Mouse (Mus musculus) layer of hippocampus, adult 18-20 months (tissue): Measurements from ENCODE around the gene Cd81. TPM values are rescaled to one million over a fixed set of nuclear protein-coding genes. Genes with fewer than 3 reads are reported as not detected.

Experiments
- DNase-seq, 2 experiments: peaks; one replicate each; pipeline ENCODE4 v3.0.0; 2022; ENCODE audit warnings: low spot score in 2 of 2
- total RNA-seq, 2 experiments: library from RNA; stranded (reverse); gene quantifications; 2 replicates each; pipeline ENCODE4 v1.2.3; 2021

Cd81 gene
- total RNA-seq, 2 experiments from 2014 or later = 459 to 481 TPM

DNA sequence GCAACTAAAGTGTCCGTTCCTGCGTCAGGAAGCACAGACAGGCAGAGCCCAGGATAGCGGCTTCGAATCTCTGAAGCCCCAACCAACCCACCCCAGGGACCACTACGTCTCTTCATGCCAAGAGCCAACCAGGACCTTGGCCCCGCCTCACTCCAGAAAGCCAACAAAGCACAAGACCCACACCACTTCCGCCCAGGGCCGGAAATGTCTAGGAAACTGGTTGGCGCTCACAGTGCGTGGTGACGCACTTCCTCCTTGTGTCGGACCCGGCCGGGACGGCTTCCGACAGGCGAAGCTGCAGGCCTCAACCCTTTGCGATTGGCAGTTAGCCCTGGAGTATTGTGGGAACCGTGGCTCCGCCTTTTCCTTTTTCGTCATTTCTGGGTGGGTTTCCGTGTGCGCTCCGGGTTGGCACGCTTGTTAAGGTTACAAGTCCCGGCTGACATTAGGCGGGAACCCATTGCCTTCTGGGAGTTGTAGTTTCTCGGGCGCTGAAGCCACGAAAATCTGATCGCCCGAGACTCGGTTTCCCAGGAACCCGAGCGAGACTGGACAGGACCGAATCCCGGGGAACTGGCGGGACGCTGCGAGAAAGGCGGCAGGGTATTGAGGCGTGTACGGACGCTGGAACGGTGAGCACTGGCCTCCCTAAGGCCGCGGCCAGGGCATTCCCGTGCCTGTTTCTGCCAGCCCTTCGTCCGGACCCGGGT, 16.5 kb downstream of the Cd81 start, which contains the start of gene Tssc4:
Tssc4 (plus strand) TSS at position 368 of the 710 bp plus-strand sequence.
- DNase-seq = peak; percentile 99 to 100

DNA sequence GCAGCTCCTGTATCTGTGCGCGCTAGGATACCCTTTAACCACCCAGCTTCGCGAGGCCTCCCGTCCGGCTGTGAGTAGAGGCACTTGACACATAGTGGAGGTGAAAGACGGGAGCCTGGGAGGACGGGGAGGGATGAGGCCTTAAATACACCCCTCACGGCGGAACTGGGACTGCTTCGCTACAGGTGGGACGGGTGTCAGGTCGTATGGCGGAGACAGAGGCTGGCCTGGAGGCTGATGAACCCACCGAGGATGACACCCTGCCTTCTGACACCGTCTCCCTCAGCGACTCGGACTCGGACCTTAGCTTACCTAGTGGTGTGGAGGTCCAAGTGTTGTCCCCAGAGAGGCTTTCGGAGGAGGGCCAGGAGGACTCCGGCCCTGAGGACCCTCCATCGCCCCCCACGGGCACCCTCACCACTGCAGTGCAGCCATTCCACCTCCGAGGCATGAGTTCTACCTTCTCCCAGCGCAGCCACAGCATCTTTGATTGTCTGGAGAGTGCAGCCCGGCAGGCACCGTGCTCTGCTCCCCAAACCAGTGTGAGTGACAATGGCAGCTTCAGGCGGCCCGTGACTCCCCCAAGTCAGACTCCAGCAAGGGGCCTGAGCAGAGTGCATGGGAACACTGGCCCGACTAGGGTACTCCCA, 17.3 kb downstream of the Cd81 start:
- no peak for DNase-seq

DNA sequence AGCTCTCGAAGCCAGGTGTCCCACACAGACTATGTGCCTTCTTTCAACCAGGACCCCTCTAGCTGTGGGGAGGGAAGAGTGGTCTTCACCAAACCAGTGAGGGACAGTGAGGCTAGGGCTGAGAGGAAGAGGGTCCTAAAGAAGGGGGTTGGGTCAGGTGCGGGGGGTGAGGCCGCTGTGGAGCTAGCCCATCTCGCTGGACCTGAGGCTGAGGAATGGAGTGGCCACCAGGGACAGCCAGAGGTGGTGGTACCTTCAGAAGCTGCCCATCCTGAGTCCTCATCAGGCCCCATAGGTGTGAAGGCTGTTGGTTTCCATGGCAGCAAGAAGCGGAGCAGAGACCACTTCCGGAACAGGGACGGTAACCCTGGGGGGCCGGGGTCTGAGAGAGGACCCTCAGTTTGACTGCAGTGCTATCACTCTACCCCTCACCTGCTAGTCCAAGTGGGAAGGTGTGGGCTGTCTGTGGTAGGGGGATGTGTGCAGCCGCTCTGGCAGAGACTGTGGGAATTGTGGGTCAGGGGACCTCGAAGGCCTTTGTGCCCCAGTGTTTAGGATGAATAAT, 18.0 kb downstream of the Cd81 start:
- DNase-seq = no peak

GRCm38 (mm10) chr7:143072605-143073004, 20.1 kb downstream of the Cd81 start:
- no peak for DNase-seq

DNA sequence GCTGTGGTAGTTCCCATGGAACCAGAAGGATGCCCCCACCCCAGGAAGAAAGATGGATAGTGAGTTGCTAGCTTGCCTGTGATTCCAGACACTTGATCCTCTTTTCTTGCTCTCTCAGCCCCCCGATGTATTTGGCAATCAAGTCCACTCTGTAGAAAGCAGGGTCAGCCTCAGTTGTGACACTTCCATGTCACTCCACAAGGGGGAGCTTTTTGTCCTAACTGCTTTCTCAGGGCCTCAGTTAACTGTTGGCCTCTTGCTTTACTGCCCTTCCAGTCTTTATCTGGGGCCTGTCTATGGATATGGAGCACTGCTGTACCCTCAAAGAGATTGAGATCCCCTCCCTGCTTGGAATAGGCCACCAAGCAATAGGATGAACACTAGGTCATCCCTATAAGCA, 20.5 kb downstream of the Cd81 start:
- DNase-seq = peak in 1 of 2 experiments; percentile 54

DNA sequence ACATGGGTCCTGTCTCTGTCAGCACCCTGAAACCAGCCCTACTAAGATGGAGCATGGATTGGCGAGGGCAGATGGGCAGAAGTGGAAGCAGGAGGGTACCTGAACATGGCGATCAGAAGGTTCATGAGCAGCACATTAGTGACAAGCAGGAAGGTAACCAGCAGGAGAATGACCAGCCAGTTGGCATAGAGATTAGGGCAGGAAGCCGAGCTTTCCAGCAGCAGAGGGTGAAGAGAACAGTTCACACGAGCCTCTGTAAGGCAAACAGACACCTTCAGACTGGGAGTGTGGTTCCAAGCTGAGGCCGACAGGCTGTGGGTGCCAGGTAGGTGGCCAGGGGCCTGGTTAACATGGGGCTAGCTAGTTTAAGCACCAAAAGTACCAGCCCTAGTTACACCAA, 22.9 kb downstream of the Cd81 start:
- no peak for DNase-seq

GRCm38 (mm10) chr7:143077351-143077750, 24.8 kb downstream of the Cd81 start:
- DNase-seq = no peak

DNA sequence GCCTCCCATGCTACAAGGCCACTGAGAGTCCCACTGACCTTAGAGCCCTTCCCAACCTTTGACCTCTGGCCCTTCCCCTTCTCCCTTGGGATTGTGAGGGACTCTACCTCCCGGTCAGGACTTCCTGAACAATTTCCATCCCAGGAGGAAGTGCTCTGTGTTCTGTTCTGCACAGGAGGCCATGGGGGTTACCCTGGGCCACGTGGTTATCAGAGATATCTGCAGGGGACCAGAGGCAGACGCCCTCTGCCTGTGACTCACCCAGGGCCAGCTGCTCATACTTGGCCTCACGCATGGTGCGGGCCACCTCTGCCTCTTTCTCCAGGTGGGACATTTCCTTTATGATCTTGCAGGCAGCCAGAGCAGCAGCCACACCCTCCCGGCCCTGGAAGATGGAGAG, 29.5 kb downstream of the Cd81 start:
- DNase-seq = no peak

- no peak for DNase-seq
Observed at GRCm38 (mm10) chr7:143083708-143084107, 31.2 kb downstream of the Cd81 start.

- DNase-seq = peak in 1 of 2 experiments; percentile 45
Observed at GRCm38 (mm10) chr7:143086366-143086765, 33.8 kb downstream of the Cd81 start.

GRCm38 (mm10) chr7:143087070-143087579, 34.6 kb downstream of the Cd81 start:
- DNase-seq = no peak

- no peak for DNase-seq
Observed at GRCm38 (mm10) chr7:143093847-143094246, 41.3 kb downstream of the Cd81 start.

GRCm38 (mm10) chr7:143094592-143095553, 42.3 kb downstream of the Cd81 start, which contains the start of gene Trpm5:
Trpm5 (minus strand) TSS chr7:143094642.
- DNase-seq = peak in 1 of 2 experiments; percentile 58

DNA sequence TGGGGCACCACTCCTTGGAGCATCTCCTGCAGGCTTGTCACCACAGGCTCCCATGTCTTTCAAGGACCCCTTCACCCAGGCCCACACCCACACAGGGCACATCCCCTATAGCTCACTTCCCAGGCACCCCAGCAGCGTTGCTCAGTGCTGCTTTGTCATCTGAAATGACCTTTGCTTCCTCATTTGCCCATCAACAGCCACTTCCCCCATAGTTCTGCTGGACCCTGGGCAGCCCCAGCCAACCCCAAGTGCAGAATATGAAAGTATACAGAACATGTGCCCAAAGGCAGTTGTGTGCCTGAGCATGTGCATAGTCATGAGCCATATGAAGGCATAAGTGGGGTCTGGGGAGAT, 43.0 kb downstream of the Cd81 start:
- DNase-seq = no peak

DNA sequence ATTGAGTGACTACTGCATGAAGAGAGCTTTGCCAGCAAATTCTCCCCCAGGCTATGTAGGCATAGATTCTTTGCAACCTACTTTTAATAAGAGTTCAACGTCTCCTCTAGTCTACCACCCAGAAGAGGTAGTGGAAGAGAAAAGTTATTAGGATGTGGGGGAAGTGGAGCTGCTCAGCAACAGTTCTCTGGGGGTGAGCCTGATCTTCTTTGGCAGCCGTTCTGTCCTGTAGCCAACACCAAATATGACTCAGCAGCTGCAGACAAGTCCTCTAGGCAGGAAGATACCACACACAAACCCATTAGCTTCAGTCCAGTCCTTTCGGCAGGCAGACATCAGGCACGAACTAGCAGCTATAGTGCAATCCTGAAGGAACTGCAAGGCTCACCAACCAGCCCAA, 48.2 kb downstream of the Cd81 start:
- peak; percentile 10 to 13 for DNase-seq

GRCm38 (mm10) chr7:143105258-143105897, 52.8 kb downstream of the Cd81 start:
- DNase-seq = no peak

- no peak for DNase-seq
Observed at GRCm38 (mm10) chr7:143106062-143106461, 53.5 kb downstream of the Cd81 start, which contains the start of gene Kcnq1. Kcnq1 (plus strand) TSS chr7:143106362.

DNA sequence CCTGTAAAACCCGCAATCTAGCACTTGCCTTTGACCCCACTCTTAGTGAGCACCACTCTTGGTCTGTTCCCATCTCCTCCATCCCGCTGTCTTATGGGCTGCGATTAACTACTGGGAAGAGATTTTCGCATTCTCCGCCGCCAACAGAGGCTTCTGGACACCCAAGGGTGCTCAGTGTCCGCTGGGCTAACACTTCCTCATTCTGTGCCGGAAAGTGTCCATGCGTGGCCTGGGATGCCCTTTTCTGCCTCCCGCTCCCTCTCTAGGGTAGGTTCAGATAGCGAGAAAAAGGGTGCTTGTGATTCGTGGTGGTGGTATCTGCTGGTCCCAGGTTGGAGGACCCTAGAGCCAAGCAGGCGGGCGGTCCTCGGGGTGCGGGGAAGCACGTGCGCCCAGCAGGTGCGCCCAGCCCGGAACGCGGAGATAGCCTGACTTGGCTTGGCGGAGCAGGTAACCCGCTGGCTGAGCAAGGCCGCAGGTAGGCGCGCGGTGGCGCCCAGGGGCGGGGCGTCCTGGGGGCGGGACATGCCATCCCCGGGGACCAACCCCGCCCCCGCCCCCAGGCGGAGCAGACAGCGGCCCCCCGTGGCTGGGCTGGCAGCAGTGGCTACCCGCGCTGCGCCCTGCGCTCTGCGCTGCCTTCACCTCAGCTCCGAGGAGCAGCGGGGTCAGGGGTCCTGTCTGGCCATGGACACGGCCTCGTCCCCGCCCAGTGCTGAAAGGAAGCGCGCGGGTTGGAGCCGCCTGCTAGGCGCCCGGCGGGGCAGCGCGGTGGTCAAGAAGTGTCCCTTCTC, 54.3 kb downstream of the Cd81 start:
- no peak for DNase-seq

GRCm38 (mm10) chr7:143108200-143108599, 55.7 kb downstream of the Cd81 start:
- DNase-seq = no peak
